Mouse (Mus musculus) adrenal gland, postnatal 4 days (tissue): Measurements from ENCODE around the gene Astn2. TPM values are rescaled to one million over a fixed set of nuclear protein-coding genes. Genes with fewer than 3 reads are reported as not detected.

Source experiments
- DNase-seq, 2 experiments: peaks; one replicate each; pipeline ENCODE4 v3.0.0; 2021 to 2022; ENCODE audit warnings: low spot score in 2 of 2, mixed read lengths in 2 of 2
- total RNA-seq, 2 experiments: library from RNA; stranded (reverse); gene quantifications; 2 replicates each; pipeline ENCODE4 v1.2.3; 2021

Gene Astn2
- total RNA-seq, 2 experiments from 2014 or later = 4.4 to 4.6 TPM

- DNase-seq = no peak
These were observed 89.5 kb downstream of the Astn2 start for GRCm38 (mm10) chr4:66314806-66315484.

- DNase-seq = no peak
These were observed 91.7 kb downstream of the Astn2 start for GRCm38 (mm10) chr4:66312733-66313132.

- no peak for DNase-seq
These were observed 93.9 kb downstream of the Astn2 start for GRCm38 (mm10) chr4:66310315-66311020.

GRCm38 (mm10) chr4:66306377-66306776, 98.0 kb downstream of the Astn2 start:
- DNase-seq = no peak

GRCm38 (mm10) chr4:66302686-66303310, 101.6 kb downstream of the Astn2 start:
- DNase-seq = no peak

- DNase-seq = no peak
These were observed 119.4 kb downstream of the Astn2 start for GRCm38 (mm10) chr4:66285034-66285433.

GRCm38 (mm10) chr4:66276096-66276495, 128.3 kb downstream of the Astn2 start:
- no peak for DNase-seq

GRCm38 (mm10) chr4:66271550-66272117, 132.8 kb downstream of the Astn2 start:
- no peak for DNase-seq

- DNase-seq = no peak
These were observed 140.4 kb downstream of the Astn2 start for GRCm38 (mm10) chr4:66264031-66264430.

- no peak for DNase-seq
These were observed 143.1 kb downstream of the Astn2 start for GRCm38 (mm10) chr4:66261276-66261675.

- DNase-seq = no peak
These were observed 145.5 kb downstream of the Astn2 start for GRCm38 (mm10) chr4:66258905-66259304.

- DNase-seq = no peak
These were observed 149.5 kb downstream of the Astn2 start for GRCm38 (mm10) chr4:66254695-66255492.

GRCm38 (mm10) chr4:66248521-66248920, 155.9 kb downstream of the Astn2 start:
- no peak for DNase-seq

- DNase-seq = no peak
These were observed 161.7 kb downstream of the Astn2 start for GRCm38 (mm10) chr4:66242683-66243082.

- no peak for DNase-seq
These were observed 171.6 kb downstream of the Astn2 start for GRCm38 (mm10) chr4:66232799-66233198.

GRCm38 (mm10) chr4:66232350-66232749, 172.1 kb downstream of the Astn2 start:
- DNase-seq = no peak

- DNase-seq = no peak
These were observed 173.7 kb downstream of the Astn2 start for GRCm38 (mm10) chr4:66230735-66231134.

- DNase-seq = no peak
These were observed 181.7 kb downstream of the Astn2 start for GRCm38 (mm10) chr4:66222602-66223317.

- DNase-seq = no peak
These were observed 189.2 kb downstream of the Astn2 start for GRCm38 (mm10) chr4:66215170-66215618.

- DNase-seq = no peak
These were observed 214.8 kb downstream of the Astn2 start for GRCm38 (mm10) chr4:66189636-66190035.
